Mouse (Mus musculus) monocyte, adult 2 months (primary cell): ENCODE results near the gene Nav1.

ENCODE experiments used
- DNase-seq, 2 experiments: peaks; one replicate each; pipeline ENCODE4 v3.0.0; 2022; ENCODE audit warnings: low spot score in 2 of 2, low read depth in 1 of 2

The Nav1 gene

DNA sequence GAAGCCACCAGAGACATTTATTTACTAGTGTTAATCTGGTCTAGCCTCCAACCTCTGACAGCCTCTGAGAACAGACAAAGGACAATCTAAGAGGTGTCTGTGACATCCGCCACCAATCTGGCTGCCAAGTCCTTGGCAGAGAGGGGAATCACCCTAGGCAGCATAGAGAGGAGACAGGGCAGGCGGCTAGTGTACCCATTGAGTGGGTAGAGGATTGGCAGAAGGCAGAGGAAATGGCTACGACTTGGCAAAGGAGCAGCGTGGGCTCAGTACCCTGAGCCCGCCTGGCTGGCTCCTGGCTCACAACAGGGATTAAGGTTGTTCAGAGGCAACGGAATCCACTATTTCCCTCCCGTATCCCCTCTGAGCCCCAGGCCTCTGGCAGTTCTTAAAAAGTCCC is 12.0 kb upstream of the Nav1 start:
- DNase-seq, result no peak

DNA sequence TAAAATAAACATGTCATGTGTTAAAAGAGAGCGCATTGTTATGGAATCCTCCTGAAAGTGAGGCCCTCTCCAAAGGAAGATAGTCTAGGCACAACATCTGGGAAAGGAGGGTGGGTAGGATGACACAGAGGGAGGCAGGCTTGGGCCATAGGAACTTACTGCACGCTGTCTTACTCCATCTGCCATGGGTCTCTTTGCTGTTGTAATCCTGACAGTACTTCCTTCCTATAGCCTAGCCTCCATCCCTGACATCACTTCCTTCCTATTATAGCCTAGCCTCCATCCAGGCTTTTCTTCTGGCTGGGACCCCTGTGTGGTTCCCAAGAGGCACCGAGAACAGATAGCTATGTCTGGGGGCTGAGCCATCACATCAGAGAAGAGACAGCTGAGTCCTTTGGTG is 10.2 kb upstream of the Nav1 start:
- DNase-seq, result no peak

DNA sequence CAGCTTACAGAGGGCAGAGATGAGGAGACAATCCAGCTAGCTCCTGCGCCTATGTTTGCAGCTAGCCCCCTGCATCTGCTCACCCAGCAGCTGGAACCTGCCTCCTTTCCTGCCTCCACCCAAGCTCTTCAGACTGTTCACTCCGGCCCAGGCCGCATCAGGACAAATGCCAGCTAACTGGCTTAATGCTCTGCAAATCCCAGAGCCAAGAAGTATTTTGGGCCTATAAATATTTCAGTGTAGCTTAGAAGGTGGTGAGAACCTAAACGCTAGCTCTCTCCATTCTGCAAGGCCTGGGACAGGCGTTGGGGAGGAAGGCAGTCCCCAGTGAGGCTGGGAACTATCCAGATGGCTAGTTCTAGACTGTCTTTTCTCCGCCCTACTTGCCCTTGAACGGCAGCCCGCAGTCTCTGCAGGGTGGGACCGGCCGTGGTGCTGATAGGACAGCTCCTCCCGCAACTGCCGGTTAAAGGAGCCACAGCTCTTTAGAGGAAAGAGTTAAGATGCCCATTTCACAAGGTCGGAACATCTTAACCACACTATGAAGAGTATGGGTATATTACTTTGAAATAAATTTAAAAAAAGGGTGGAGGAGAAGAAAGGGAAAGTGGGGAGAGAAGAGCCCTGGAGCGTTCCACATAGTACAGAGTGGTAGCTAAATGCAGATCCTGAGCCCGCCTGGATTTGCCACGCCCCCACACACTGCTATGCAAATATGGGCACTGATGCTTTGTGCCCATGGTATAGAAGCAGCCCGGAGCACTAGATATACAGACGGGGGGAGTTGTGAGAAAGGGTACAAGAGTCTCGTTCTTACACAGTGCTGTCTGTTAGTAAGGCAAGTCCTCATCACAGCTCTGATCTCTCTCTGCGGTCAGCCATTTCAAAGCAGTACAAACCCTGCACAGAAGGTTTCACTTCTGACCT is 8.9 kb upstream of the Nav1 start:
- no peak for DNase-seq

DNA sequence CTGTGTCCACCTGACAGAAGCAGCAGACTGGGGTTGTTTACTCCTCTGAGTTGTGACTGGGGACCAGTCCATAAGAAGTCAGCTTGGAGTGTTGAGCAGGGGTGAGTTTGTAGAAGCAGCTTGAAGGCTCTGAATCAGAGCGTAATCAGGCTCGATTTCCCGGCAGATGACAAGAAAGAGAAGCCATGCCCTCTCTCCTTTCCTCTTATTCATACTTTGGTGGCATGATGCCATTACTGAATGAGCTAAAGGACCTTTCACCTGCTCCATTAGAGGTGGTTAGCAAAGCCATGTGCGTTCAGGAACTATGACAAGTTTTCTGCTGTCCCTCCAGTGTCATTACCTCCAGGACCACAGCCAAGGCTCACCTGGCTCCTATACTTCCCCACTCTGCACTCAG is 2.5 kb upstream of the Nav1 start:
- no peak for DNase-seq

GRCm38 (mm10) chr1:135606355-135607015 is 610 bp downstream of the Nav1 start:
- no peak for DNase-seq

DNA sequence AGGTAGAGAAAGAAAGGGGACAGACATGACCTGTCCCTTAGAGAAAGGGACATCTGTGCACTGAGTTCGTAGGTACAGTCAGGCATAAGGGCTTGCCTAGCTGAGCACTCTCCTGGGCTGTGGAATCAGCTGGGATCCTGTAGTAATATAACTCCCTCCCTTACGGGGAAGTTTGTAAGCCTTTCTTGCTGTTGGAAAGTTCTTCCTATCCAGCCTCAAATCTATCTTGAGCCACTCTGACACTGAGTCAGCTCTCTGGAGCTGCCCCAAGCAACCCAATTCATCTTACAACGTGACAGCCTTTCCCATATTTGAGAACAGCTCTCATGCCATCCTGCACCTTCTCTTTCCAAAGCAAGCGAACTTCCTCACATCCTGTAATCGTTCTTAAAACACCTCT is 1.6 kb downstream of the Nav1 start:
- no peak for DNase-seq

DNA sequence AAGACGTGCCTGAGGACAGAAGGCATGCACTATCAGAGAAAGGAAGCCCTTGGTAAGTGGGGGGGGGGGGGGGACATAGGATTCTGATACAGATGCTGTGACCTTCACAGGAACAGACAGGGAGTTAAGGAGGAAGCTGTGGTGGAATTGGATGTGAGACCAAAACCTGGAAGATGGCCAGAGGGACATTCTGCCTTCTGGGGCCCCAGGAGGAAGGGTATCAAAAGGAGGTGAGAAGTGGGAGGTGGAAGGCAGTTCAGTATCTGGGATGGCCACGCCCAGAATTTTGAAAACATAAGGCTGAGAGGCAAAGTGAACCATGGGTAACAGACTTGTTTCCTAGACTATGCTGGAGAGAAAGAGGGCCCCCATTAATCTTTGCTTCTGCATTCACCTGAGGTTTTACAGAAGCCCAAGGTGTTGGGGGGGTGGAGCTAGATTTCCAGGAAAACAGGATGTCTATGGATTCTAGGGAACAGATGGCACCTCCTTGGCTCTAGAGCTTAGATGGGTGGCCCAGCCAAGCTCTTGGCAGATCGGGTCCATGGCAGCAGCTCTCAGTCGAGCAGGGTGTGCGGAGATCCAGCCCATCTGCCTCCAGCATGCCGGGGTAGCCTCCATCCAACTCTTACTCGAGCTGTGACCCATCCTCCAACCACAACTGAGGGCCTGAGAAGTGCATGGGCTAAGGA is 2.6 kb downstream of the Nav1 start:
- DNase-seq, result no peak

DNA sequence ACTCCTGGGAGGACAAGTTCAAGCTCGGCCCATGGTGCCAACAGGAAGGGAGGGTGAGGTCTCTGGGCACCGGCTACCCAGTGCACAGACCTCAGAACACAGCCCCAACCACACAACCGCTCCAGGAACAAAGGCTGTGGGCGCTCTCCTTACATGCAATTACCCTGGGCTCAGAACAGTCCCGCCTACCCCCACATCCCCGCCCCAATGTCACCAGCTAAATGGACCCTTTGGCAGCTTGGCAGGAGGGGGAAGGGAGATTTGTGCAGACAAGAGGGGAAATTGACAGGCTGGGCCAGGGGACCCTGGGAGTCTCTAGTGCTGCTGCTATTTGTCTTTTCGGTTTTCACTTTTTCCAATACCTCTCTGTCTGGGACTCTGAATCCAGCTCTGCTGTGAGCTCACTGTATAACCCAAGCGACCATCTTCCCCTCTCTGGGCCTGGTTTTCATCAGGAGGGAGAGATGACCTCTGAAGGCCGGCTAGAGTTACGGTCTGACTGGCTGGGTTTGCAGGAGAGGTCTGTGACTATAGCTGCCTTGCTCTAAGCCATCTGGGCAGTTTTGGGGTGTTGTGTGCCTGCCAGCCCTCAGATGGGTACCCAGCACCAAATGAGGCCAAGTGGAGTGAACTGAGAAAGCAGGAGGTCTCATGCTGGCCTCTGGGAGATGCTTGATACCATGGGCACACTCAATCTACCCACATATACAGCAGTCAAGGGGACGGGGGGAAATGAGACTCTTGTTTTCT is 3.8 kb downstream of the Nav1 start:
- DNase-seq, result no peak

DNA sequence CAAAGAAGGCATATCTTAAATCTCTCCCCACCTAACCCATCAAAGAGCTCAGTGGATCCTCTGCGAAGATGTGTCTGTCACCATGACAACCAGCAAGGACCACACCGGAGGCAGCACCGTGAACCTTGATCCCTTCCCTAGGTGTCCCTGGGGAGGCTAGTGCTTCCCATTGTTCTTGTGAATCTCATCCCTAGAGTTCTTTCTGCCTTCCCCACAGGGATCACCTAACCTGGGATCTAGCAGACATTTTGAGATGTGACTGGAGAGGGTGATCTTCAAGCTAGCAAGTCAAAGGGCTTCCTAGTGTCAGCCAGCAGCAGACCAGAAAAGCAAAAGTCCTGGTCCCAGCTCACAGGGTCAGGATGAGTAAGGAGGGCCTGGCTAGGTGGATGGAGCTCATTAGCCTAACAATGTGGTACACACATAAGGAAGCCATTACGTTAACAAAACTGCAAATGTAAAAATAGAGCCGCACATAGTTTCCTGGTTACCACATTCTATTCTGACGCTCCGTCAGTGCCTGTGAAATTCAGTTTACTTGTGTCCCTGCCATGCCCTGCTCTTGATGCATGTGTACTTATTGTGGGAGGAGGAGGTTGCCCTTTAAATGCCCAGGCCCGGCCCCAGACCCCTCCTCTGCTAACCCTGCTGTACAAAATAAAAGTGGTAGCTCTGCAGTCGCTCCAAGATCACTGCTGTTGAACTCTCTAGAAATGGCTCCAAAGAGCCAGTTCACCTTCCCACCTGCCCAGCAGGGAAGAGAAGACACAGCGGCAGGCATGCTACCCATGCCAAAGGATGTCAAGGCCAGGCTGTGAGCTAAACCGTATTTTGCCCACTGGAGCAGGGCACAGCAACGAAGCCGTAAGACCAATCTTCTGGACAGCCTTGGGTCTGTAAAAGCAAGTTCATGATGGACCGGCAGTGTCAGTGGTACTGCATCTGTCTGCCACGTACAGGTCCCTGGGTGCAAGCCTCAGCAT is 6.8 kb downstream of the Nav1 start:
- no peak for DNase-seq

DNA sequence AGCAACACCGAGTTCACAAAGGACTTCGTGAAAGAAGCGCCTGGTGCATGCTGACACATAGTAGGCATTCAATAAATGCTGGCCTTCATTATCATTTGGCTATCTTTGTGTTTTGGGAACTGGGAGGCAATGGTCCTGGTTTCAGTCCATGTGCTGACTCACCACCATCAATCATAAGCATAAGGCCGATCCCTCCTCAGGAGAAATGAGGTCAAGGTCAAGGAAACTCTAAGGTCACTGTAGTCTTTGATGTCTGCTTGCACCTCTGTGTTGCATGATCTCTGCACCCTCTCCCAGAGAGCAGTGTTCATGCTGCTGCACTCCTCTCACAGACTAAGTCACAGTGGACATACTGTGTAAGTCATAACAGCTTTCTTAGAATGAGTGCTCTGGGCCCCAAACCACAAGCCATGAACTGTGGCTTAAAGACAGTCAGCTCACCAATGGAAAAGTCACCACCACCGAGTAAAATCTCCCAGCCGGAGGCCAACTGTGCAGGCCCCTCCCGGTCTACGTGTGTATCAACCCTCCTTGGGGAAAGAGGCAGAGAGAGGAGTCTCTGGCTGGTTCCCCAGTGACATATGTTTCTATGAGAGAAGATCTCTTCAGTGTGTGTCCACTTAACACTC is 8.7 kb downstream of the Nav1 start:
- DNase-seq, result no peak

DNA sequence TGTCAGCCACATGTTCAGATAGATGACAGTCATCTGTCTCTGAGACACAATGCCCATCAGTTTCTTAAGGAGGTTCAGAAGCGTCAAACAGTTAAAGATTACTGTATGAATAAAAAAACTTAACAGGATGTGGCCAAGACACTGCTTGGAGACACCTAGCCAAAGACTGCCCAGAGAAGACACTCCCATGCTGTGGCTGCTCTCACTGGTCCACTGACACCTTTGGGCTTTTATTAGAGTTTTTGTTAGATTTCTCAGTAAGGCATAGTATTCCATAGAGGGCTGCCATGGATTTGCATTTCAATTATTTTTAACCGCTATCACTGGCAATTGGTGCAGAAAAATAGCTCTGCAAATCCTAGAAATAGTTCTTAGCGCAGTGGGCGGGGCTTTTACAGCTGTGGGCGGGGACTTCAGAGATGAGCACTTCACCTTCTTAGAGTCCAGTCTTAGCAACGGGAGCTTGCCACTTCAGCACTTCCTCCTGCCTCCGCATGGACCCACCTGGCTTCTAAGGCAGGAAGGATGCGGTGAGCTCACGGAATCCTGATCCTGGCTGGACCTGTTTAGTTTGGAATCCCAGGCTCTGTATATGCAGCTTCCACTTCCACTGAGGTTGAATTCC is 12.7 kb downstream of the Nav1 start:
- no peak for DNase-seq

DNA sequence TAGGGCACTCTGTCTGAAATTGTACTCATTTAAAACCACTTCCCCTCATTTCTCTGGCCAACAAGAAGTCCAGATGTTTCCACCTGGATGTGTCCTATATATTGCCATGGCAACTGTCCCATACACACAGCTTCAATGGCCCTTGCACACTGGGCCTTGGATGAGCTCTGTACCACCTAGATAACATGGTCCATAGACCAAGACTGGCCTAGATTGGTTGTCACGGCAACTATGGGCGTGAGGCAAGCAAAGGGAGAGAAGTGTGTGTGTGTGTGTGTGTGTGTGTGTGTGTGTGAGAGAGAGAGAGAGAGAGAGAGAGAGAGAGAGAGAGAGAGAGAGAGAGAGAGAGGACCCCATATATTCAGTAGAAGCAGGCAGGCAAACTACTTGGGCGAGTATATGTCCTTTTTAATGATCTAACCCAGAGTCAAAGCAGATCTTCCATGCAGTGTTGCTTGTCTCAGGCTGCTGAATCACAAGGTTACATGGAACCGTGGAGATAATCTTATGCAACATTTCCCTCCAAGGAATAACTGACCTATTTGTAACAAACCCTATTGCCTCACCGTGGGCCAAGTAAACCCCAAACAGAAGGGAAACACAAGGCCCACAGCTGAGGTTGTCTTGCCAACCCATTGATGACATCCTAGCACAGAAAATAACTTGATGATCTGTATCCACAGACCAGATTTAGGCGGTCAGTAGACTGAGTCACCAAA is 13.4 kb downstream of the Nav1 start:
- DNase-seq, result no peak

DNA sequence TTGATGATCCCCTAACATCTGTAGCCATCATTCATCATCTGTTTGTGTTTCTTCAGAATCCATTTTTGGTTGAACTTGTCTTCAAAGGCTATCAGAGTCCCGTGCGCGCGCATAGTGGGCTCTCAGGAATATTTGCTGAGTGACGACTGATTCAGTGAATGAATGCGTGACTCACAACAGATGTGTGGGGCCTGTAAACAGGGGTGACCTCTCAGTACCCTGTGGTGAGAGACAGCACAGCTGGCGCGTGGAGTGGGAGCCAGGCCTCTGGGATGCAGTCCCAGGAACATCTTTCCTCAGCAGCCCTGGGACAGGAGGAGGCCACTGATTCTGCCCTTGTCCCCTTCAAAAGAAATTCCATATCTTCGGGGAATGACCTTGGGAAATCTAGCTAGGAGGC is 16.3 kb downstream of the Nav1 start:
- DNase-seq, result no peak

- no peak for DNase-seq
Measured at GRCm38 (mm10) chr1:135588973-135589372, 18.1 kb downstream of the Nav1 start.

GRCm38 (mm10) chr1:135586903-135587302 is 20.2 kb downstream of the Nav1 start:
- DNase-seq, result no peak

GRCm38 (mm10) chr1:135585573-135585972 is 21.5 kb downstream of the Nav1 start:
- DNase-seq, result no peak

DNA sequence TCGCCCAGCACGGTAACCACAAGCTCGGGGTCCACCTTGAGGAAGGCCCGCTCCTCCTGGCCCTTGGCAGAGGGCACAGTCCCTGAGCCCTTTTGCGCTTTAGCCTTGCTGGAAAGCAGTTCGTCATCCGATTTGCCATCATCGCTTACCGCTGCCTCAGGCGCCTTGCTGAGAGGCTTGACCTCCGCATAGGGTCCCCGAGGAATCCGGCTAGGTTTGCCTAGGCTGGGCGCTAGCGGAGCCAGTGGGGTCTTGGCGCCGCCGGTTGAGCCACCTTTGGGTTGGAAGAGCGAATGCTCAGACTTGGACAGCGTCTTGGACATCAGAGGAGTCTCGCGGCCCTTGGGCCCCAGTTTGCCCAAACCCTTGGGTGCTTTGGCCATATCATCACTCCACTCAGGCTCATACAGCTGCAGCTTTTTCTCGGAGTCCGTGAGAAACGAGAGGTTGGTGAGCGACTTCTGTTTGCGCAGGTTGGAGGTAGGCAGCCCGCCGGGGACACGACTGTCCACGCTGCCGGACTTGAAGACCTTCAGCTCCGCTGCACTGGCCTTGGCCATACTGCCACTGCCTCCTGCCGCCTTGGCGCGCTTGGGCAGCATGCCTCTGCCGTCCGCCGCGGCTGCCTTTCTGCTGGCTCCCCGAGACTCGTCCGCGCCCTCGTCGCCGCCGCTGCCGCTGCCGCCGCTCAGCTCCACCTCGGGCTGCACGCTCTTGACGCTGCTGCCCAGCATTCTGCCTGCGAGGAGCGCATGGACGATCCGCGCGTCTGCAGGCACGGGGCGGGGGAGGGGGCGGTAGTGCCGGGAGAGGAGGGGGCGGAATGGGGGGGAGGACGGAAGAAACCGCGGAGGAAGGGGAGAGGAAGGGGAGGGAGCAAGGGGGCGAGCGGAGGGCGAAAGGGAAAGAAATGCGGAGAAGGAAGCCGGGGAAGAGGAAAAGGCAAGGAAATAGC is 22.2 kb downstream of the Nav1 start:
- no peak for DNase-seq
